Mouse (Mus musculus) cerebellum, adult 8-10 months (tissue): ENCODE measurements at regions not wholly inside any gene's neighbourhood (a gene's known extent, or its start where the extent isn't known, plus 50 kb on each side); places are given as distances from the start of the nearest gene placed in this dataset.

Experiments
- DNase-seq: peaks from one replicate; pipeline ENCODE4 v3.0.0; 2022

GRCm38 (mm10) chrX:99415701-99416100, 55.4 kb downstream of the Pja1 start:
- no peak for DNase-seq

- DNase-seq, result no peak
Observed at GRCm38 (mm10) chrX:99410942-99411341, 60.1 kb downstream of the Pja1 start.

- no peak for DNase-seq
Observed at GRCm38 (mm10) chrX:99409858-99410257, 61.2 kb downstream of the Pja1 start.

DNA sequence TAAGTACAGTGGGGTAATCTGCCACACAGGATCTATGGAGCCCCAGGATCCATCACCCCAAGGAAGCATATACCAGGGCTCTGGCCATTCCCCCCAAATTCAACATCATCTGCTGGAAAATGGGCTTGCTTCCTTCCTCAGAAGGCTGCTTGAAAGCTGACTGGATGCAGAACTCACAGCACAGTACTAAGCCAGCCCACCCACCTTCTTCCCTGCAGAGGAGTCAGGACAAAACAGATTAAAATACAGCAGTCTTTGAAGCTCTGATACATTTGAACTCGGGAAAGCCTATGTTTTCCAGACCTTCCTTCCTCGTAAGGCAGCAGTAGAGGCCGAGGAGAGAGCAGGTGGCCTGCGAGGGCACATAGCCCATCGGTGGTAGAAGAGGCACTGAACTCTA, 61.7 kb downstream of the Pja1 start:
- DNase-seq, result no peak

DNA sequence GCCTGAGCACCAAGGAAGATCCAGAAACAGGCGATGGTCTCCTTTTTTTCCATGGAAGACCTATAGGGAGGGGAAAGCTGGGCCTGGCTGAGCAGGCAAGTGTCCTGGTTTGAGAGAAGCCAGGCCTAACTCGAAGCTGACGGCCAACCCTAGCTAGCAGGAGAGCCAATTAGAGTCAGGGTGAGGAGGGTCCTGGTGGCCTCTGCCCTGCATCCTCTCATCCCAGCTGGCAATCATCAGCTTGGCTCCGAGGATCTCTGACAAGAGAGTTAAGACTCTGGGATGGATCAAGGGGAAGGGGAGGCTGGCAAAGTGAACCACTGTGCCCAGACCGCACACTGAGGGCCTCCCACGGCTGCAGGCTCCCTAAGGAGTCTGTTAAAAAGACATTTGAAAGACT, 62.3 kb downstream of the Pja1 start:
- no peak for DNase-seq

GRCm38 (mm10) chrX:99405843-99406242, 65.2 kb downstream of the Pja1 start:
- DNase-seq, result no peak

- DNase-seq, result no peak
Observed at GRCm38 (mm10) chrX:99403521-99404149, 67.4 kb downstream of the Pja1 start.

- DNase-seq, result peak; percentile 28
Observed at GRCm38 (mm10) chrX:99402841-99403520, 68.1 kb downstream of the Pja1 start.

DNA sequence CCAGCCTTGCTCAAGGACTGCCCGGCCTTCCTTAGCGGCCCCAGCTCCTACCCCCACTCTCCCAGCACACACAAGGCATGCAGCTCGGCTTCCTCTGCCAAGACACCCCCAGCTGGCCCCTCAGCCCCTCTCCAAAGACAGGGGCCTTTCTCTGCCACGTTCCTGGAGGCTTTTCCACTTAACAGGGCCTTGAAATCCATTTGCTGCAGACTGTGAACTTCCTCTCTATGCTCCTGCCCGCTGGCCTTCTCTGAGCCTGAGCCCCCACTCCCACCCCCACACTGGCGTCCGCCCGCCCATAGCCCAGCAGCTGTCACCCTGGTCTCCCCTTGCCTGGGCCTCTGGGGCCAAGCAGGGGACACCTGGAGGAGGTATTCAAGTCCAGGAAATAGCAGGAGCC, 73.7 kb downstream of the Pja1 start:
- no peak for DNase-seq

- no peak for DNase-seq
Observed at GRCm38 (mm10) chrX:99396180-99396579, 74.9 kb downstream of the Pja1 start.

- DNase-seq, result no peak
Observed at GRCm38 (mm10) chrX:99395067-99395466, 76.0 kb downstream of the Pja1 start.

DNA sequence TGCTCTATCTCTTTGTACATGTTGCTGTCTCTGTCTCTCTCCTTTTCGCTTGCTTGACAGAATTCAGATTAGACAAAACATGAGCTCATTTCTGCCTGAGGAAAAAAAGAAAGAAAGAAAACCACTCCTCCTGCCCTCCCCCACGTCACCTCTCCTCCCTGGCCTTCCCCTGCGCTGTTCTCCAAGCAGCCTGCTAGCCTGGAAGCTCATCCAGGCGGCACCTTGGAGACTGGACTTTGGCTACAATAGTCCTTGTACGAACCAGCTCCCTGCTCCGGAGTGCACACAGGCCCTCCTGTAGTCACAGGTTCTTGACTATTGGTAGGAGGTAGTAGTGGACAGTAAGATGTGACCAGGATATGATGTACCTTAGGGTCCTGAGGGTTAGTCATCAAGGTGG, 79.4 kb downstream of the Pja1 start:
- no peak for DNase-seq

- DNase-seq, result no peak
Observed at GRCm38 (mm10) chrX:99390462-99390838, 80.6 kb downstream of the Pja1 start.

DNA sequence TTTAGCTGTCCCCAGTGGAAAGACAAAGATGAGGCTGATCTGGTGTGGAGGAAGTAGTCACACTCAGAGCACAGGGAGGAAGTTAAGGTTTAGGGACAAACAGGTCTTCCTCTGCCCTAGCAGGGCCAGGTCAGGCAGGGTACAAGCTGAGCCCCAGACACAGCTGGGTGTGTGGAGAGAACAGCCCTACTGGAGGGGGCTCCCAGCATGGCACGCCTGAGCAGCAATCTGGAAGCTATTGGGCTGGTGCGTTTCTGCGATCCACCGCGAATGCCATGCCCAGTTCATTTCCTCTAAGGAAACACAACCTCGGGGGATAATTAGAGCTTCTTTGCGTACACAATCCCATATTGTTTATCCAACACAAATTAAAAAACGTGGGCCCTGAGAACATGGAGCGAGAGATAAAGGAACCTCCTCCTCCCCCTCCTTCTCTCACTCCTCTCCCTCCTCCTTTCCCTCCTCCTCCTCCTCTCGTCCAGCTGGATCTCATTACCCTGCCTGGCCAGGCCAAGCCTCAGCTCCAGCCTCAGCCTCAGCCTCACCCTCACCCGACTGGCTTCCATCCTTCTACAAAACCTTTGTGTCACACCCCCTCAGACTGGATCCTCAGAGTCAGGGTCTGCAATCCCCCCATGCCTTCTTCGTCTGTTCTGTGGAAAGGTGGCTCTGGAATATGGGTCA, 81.2 kb downstream of the Pja1 start:
- no peak for DNase-seq

- no peak for DNase-seq
Observed at GRCm38 (mm10) chrX:99370711-99371110, 100.4 kb downstream of the Pja1 start.

DNA sequence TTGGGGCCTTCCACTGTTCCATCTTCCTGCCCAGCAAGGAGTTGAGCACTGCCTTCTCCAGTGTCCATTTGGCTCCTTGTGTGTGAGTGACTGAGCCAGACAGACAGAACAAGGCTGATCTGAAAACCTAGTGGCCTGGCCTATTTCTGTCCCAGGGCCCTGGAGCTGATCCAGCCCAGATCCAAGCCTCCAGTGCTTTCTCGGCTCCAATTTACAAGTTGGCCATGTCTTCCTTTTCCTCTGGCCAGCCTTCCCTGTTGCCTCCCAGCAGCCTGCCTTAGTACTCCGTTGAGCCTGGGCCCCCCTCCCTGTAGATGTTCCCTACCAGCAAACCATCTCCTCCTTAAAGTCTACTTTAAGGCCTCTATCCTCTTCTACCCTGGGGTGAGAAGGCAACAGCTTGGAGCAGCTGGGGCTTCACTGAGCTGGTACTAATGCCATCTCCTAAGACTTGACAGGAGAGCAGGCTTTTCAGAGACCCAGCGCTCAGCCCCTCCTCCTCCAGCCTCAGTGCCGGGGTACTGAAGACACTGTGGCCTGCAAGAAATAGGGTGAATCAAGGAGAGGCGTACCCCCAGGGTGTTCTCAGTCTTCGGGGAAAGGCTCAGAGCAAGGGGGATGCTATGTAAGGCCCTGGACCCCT, 101.7 kb downstream of the Pja1 start:
- peak; percentile 65 for DNase-seq

DNA sequence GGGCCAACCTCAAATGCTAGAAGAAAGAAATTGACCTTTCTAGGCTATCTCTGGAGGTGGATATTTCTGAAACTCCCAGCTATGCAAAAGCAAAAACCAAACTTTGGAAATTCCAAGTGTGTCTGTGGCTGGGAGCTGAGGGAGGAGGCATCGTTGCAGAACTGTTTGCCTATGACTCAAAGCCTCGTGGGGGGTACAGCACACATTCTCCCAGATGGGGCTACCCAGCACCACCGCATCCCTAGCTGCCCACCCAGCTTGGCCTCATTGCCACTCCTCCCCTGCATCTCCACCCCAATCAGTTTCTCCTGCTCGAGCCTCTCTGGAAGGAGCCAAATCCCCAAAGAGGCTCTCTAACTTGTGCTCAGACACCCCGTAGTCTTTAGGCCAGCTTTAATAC, 107.0 kb downstream of the Pja1 start:
- DNase-seq, result no peak

GRCm38 (mm10) chrX:99360095-99360890, 110.8 kb downstream of the Pja1 start:
- DNase-seq, result peak; percentile 25

DNA sequence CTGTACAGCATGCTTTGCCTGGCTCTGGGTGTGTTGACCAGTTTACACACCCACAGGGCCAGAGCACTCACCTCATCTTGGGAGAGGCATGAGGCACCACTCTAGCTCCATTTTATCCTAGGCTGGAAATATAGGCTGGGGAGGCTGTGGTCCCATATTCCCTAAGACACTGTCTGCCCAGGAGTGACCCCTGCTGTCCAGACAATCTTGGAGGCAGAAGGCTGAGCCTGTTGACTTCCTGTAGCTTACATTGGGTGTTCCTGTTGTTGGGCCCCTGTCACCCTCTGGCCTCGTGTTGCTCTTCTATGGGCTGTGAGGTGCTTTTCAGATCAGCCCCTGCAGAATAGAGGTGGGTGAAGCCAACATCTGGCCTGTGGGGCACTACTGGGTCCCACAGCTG, 112.3 kb downstream of the Pja1 start:
- DNase-seq, result no peak

GRCm38 (mm10) chrX:99358051-99358617, 112.9 kb downstream of the Pja1 start:
- peak; percentile 35 for DNase-seq

GRCm38 (mm10) chrX:99355128-99355527, 115.9 kb downstream of the Pja1 start:
- no peak for DNase-seq

GRCm38 (mm10) chrX:99350233-99350632, 120.8 kb downstream of the Pja1 start:
- no peak for DNase-seq

DNA sequence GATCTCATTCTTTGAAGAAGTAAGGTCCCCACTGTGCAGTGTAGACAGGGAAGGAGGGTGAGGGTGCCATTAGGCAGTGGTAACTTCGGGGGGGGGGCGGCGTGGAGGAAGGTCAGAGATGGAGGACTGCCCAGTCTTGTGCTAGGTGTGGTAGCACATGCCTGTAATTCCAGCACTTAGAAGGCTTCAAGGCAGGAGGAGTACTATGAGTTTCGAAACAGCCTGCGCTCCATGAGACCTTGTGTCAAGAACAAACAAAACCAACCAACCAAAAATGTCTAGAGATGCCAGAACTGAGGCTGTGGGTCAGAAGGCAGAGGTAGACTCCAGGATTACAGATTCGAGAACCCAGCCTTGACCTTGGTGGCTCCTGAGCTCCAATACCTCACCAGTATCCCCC, 130.8 kb downstream of the Pja1 start:
- DNase-seq, result no peak
